ENCODE assay signal across 10 mouse cellular contexts in genomic region chr3:131299908-131300307, GRCm38 (mm10). TPM values are rescaled to one million over a fixed set of nuclear protein-coding genes. Genes with fewer than 3 reads are reported as not detected.
DNase-seq lines count a peak whose midpoint lies in the region; ATAC-seq and TF ChIP-seq lines count a peak whose summit lies in the region.
"Had no signal": no experiment of that assay in that cellular context is flagged by ENCODE, and none has a peak within 500 bp of the region (broad histone marks: within the 10 kb centered on the region; RNA-seq: fewer than 3 reads in every experiment).

No protein-coding gene starts in this region.

- no peak overlapping the region for H3K27ac ChIP-seq in lung, embryonic 14.5 days (ENCODE audit: low read depth)

- H3K4me3 ChIP-seq in lung, embryonic 14.5 days (ENCODE audit: low read depth, low read length) = no peak overlapping the region
- H3K4me3 ChIP-seq: erythroblast, embryonic 14.5 days had no signal

- ATAC-seq in lung, embryonic 14.5 days (ENCODE audit: insufficient read depth) = no peak
- ATAC-seq: Patski had no signal

- no peaks in the 10 kb centered on the region for H3K36me3 ChIP-seq in lung, embryonic 14.5 days (ENCODE audit: insufficient read depth)

- peak; percentile 82 for TF ChIP-seq CTCF in lung, embryonic 14.5 days (IDR thresholded peaks at IDR 0.05; ENCODE audit: low read depth)

- H3K9ac ChIP-seq in lung, embryonic 14.5 days = no peak overlapping the region

- no peaks in the 10 kb centered on the region for H3K27me3 ChIP-seq in lung, embryonic 14.5 days (ENCODE audit: insufficient read depth, low read length)
- H3K27me3 ChIP-seq: Patski had no signal

- WGBS in lung, embryonic 14.5 days = 6% methylated on average over 6 of the region's 6 CpGs

- peaks cover 9% of the 10 kb centered on the region; the same call in 1 of the 2 replicates for H3K4me1 ChIP-seq in lung, embryonic 14.5 days (ENCODE audit: insufficient read depth)

- H3K9me3 ChIP-seq in lung, embryonic 14.5 days (ENCODE audit: low read depth, low read length) = no peaks in the 10 kb centered on the region

- peak; percentile 24 for DNase-seq in gastrocnemius, adult 18-20 months (ENCODE audit: low spot score)
- DNase-seq in gastrocnemius, postnatal 25 days = no peak
- DNase-seq in lung, embryonic 14.5 days = peak; percentile 82
- no peak for DNase-seq in lung, postnatal 14 days
- peak; percentile 72 for DNase-seq in embryo, embryonic 11 days
- peak; percentile 89 for DNase-seq in retina, embryonic 14.5 days (ENCODE audit: low spot score)
- DNase-seq in frontal cortex, postnatal 36 days (ENCODE audit: low spot score in 2 of 2) = no peak
- no peak for DNase-seq in ovary, postnatal 14 days (ENCODE audit: low spot score)

- H3K4me2 ChIP-seq in lung, embryonic 14.5 days = no peak overlapping the region

RNA-seq across cellular contexts. Expression of gene Cyp2u1, which starts 3.1 kb away (rescaled TPM):
- total RNA-seq in gastrocnemius, adult 18-20 months (2021) = 10 to 100 TPM; 14.8 to 16.5 TPM
- total RNA-seq in gastrocnemius, postnatal 25 days (2021) = 10 to 100 TPM; 10.4 to 12.3 TPM
- polyA plus RNA-seq in lung, embryonic 14.5 days (2014; fragmentation: Nextera tagmentation; extraction: Ambion mirVana) = 1.9 TPM in 2 replicates
- polyA plus RNA-seq: erythroblast, embryonic 14.5 days had no signal

RNA-seq across cellular contexts. Expression of gene Hadh, which starts 28.0 kb away (rescaled TPM):
- 100 to 1,000 TPM; 157 to 189 TPM for total RNA-seq in gastrocnemius, adult 18-20 months (2021)
- 100 to 1,000 TPM; 159 to 184 TPM for total RNA-seq in gastrocnemius, postnatal 25 days (2021)
- 113 and 115 TPM in 2 replicates for polyA plus RNA-seq in lung, embryonic 14.5 days (2014; fragmentation: Nextera tagmentation; extraction: Ambion mirVana)

Comparison
In these comparisons a context has a peak if more than half of its experiments do, and no peak if none do; other contexts are left out.
1. DNase-seq: peak in gastrocnemius, adult 18-20 months (single experiment), lung, embryonic 14.5 days (single experiment), embryo, embryonic 11 days (single experiment) and retina, embryonic 14.5 days (single experiment); none in gastrocnemius, postnatal 25 days (single experiment), lung, postnatal 14 days (single experiment), frontal cortex, postnatal 36 days (0 of 2) and ovary, postnatal 14 days (single experiment).